Mouse (Mus musculus) CH12.LX (cell line): Measurements from ENCODE around the gene Fcf1. TPM values are rescaled to one million over a fixed set of nuclear protein-coding genes. Genes with fewer than 3 reads are reported as not detected.

Experiments
- DNase-seq: peaks from one replicate; pipeline ENCODE4 v3.0.0-alpha.2; 2013; ENCODE audit errors: extremely low read depth
- H3K27ac ChIP-seq: 2 replicates; pipeline ENCODE4 v1.5.1; 2012; ENCODE audit warnings: low read depth, mild to moderate bottlenecking, control low read depth, moderate library complexity; ENCODE audit not compliant: insufficient read depth
- H3K27me3 ChIP-seq: replicated peaks from 2 replicates; pipeline ENCODE3; 2012; ENCODE audit warnings: inconsistent platforms
- H3K36me3 ChIP-seq, 2 experiments: replicated peaks in 1 of 2; 2 replicates each; pipeline versions ENCODE3 to v1.6.1; 2012; ENCODE audit warnings: inconsistent platforms in 1 of 2, low read length in 1 of 2, mild to moderate bottlenecking in 1 of 2, mixed read lengths in 1 of 2, moderate library complexity in 1 of 2; ENCODE audit not compliant: control insufficient read depth in 1 of 2, insufficient read depth in 1 of 2
- H3K4me1 ChIP-seq, 2 experiments: 2 replicates each; pipeline ENCODE4 v1.6.1; 2012; ENCODE audit warnings: inconsistent platforms in 1 of 2, moderate library complexity in 1 of 2; ENCODE audit not compliant: insufficient read depth in 2 of 2, control insufficient read depth in 1 of 2
- H3K4me2 ChIP-seq: 2 replicates; pipeline ENCODE4 v1.6.1; 2012; ENCODE audit warnings: low read depth, mild to moderate bottlenecking, control low read depth; ENCODE audit not compliant: poor library complexity, insufficient read depth, severe bottlenecking
- H3K4me3 ChIP-seq, 3 experiments: fragments of 150-350 bp in 1 of 3; sonication (generic) in 1 of 3; replicated peaks in 1 of 3; 2 replicates each; pipeline versions ENCODE3 to v1.5.1; 2011 to 2012; ENCODE audit warnings: low read depth in 2 of 3, low read length in 2 of 3, mild to moderate bottlenecking in 2 of 3, moderate library complexity in 2 of 3, control low read depth in 1 of 3, improper control_type of control experiment in 1 of 3, inconsistent platforms in 1 of 3, mixed read lengths in 1 of 3; ENCODE audit not compliant: poor library complexity in 1 of 3
- H3K79me2 ChIP-seq: replicated peaks from 2 replicates; pipeline ENCODE4 v1.6.1; 2012; ENCODE audit warnings: mild to moderate bottlenecking, moderate library complexity; ENCODE audit not compliant: control insufficient read depth, poor library complexity, insufficient read depth, severe bottlenecking; ENCODE audit errors: extremely low read depth
- H3K9ac ChIP-seq: 2 replicates; pipeline ENCODE4 v1.6.1; 2012; ENCODE audit warnings: low read depth, mild to moderate bottlenecking, control low read depth, moderate library complexity; ENCODE audit not compliant: insufficient read depth
- H3K9me3 ChIP-seq: replicated peaks from 2 replicates; pipeline ENCODE3; 2012; ENCODE audit warnings: low read length, inconsistent platforms, mixed read lengths
- BHLHE40 ChIP-seq: IDR thresholded peaks from 2 replicates; pipeline ENCODE4 v1.6.1; 2011; ENCODE audit warnings: mild to moderate bottlenecking, low read depth, low read length, improper control_type of control experiment
- CHD1 ChIP-seq: IDR thresholded peaks from 2 replicates; pipeline ENCODE4 v1.6.1; 2012; ENCODE audit warnings: low read depth, low read length, improper control_type of control experiment, inconsistent platforms
- CHD2 ChIP-seq: IDR thresholded peaks from 2 replicates; pipeline ENCODE4 v1.6.1; 2011; ENCODE audit warnings: low read length, improper control_type of control experiment
- E2F4 ChIP-seq: IDR thresholded peaks from 2 replicates; pipeline ENCODE4 v1.6.1; 2011; ENCODE audit warnings: low read depth, low read length, improper control_type of control experiment; ENCODE audit not compliant: insufficient replicate concordance
- EP300 ChIP-seq: IDR thresholded peaks from 2 replicates; pipeline ENCODE4 v1.6.1; 2011; ENCODE audit warnings: low read length, improper control_type of control experiment
- ETS1 ChIP-seq: conservative IDR thresholded peaks from 2 replicates; pipeline ENCODE4 v1.6.1; 2012; ENCODE audit warnings: low read depth, mild to moderate bottlenecking, inconsistent platforms, low read length, improper control_type of control experiment, moderate library complexity
- HCFC1 ChIP-seq: IDR thresholded peaks from 2 replicates; pipeline ENCODE4 v1.6.1; 2012; ENCODE audit warnings: low read depth, mild to moderate bottlenecking, inconsistent platforms, low read length, improper control_type of control experiment
- IRF4 ChIP-seq: IDR thresholded peaks from 2 replicates; pipeline ENCODE4 v1.6.1; 2014; ENCODE audit warnings: low read depth, mild to moderate bottlenecking, inconsistent platforms, low read length, improper control_type of control experiment
- JUND ChIP-seq: conservative IDR thresholded peaks from 2 replicates; pipeline ENCODE4 v1.6.1; 2011; ENCODE audit warnings: low read depth, low read length, improper control_type of control experiment
- KAT2A ChIP-seq: IDR thresholded peaks from 2 replicates; pipeline ENCODE4 v1.6.1; 2012; ENCODE audit warnings: low read length, improper control_type of control experiment, inconsistent platforms; ENCODE audit not compliant: insufficient replicate concordance
- MAFK ChIP-seq: IDR thresholded peaks from 2 replicates; pipeline ENCODE4 v1.6.1; 2011; ENCODE audit warnings: low read length, improper control_type of control experiment; ENCODE audit not compliant: insufficient replicate concordance
- MAX ChIP-seq: IDR thresholded peaks from 2 replicates; pipeline ENCODE4 v1.6.1; 2011; ENCODE audit warnings: low read length, improper control_type of control experiment
- MEF2A ChIP-seq: IDR thresholded peaks from 2 replicates; pipeline ENCODE4 v1.6.1; 2014; ENCODE audit warnings: low read depth, mild to moderate bottlenecking, inconsistent platforms, low read length, improper control_type of control experiment, borderline replicate concordance
- MYC ChIP-seq: IDR thresholded peaks from 2 replicates; pipeline ENCODE4 v1.6.1; 2011; ENCODE audit warnings: low read depth, mild to moderate bottlenecking, improper control_type of control experiment, low read length
- NRF1 ChIP-seq: IDR thresholded peaks from 2 replicates; pipeline ENCODE4 v1.6.1; 2014; ENCODE audit warnings: low read depth, mild to moderate bottlenecking, inconsistent platforms, low read length, improper control_type of control experiment, moderate library complexity
- PAX5 ChIP-seq: IDR thresholded peaks from 2 replicates; pipeline ENCODE4 v1.6.1; 2012; ENCODE audit warnings: low read length, inconsistent platforms, mixed read lengths
- POLR2AphosphoS2 ChIP-seq: IDR thresholded peaks from 2 replicates; pipeline ENCODE4 v1.6.1; 2011; ENCODE audit warnings: low read depth, low read length, improper control_type of control experiment
- RCOR1 ChIP-seq: conservative IDR thresholded peaks from 2 replicates; pipeline ENCODE4 v1.6.1; 2012; ENCODE audit warnings: low read depth, mild to moderate bottlenecking, inconsistent platforms, low read length, improper control_type of control experiment
- SIN3A ChIP-seq: IDR thresholded peaks from 2 replicates; pipeline ENCODE4 v1.6.1; 2012; ENCODE audit warnings: low read length, improper control_type of control experiment, inconsistent platforms
- SMC3 ChIP-seq: IDR thresholded peaks from 2 replicates; pipeline ENCODE4 v1.6.1; 2011; ENCODE audit warnings: low read depth, low read length, improper control_type of control experiment
- TBP ChIP-seq: conservative IDR thresholded peaks from 2 replicates; pipeline ENCODE4 v1.6.1; 2011; ENCODE audit warnings: low read depth, low read length, improper control_type of control experiment
- UBTF ChIP-seq: IDR thresholded peaks from 2 replicates; pipeline ENCODE4 v1.6.1; 2012; ENCODE audit warnings: low read depth, mild to moderate bottlenecking, inconsistent platforms, low read length, improper control_type of control experiment, moderate library complexity
- USF2 ChIP-seq: conservative IDR thresholded peaks from 2 replicates; pipeline ENCODE4 v1.6.1; 2011; ENCODE audit warnings: low read depth, low read length, improper control_type of control experiment
- ZC3H11A ChIP-seq: IDR thresholded peaks from 2 replicates; pipeline ENCODE4 v1.6.1; 2012; ENCODE audit warnings: low read depth, mild to moderate bottlenecking, inconsistent platforms, low read length, improper control_type of control experiment
- ZMIZ1 ChIP-seq: IDR thresholded peaks from 2 replicates; pipeline ENCODE4 v1.6.1; 2012; ENCODE audit warnings: low read depth, mild to moderate bottlenecking, inconsistent platforms, low read length, improper control_type of control experiment
- ZNF384 ChIP-seq: IDR thresholded peaks from 2 replicates; pipeline ENCODE4 v1.6.1; 2012; ENCODE audit warnings: low read depth, low read length, improper control_type of control experiment, inconsistent platforms
- dilution Hi-C: fragments of 300-500 bp; cut with MboI; formaldehyde crosslinking; loops from 2 replicates; pipeline ENCODE4 v1.14.3; 2020; ENCODE audit warnings: low sequenced_read_pairs; ENCODE audit not compliant: extremely low pct_unique_long_range_greater_than_20kb, extremely low pct_ligation_motif_present
- in situ Hi-C: fragments of 300-500 bp; cut with MboI; formaldehyde crosslinking; loops from 3 replicates; pipeline ENCODE4 v1.14.3; 2019; ENCODE audit warnings: low sequenced_read_pairs, low pct_ligation_motif_present, low pct_unique_long_range_greater_than_20kb, mixed read lengths
- polyA plus RNA-seq: library from polyadenylated mRNA; unstranded; fragments of >175 nt; gene quantifications from 2 replicates; pipeline ENCODE4 v1.2.1, GENCODE M21; 2012; ENCODE audit warnings: low read depth; ENCODE audit not compliant: insufficient read length
- total RNA-seq, 2 experiments: library from RNA; depleted of rRNA; stranded (reverse); fragments of 300-350 nt in 1 of 2; fragments of >200 nt in 1 of 2; gene quantifications; 2 replicates each; pipeline ENCODE4 v1.2.3; 2012 to 2014

Gene Fcf1
- total and polyA plus RNA-seq, 3 experiments = 152 to 273 (median 265) TPM

- no peak overlapping the region for H3K4me2 ChIP-seq
- peaks cover 48% of the 10 kb centered on the region for H3K79me2 ChIP-seq
- H3K36me3 ChIP-seq = peaks cover 2 to 53% of the 10 kb centered on the region in 2 experiments
- H3K9ac ChIP-seq = no peak overlapping the region
- H3K4me1 ChIP-seq = peaks cover 3 to 6% of the 10 kb centered on the region in 2 experiments; a peak in 2 of 4 replicates
- H3K27me3 ChIP-seq = no peaks in the 10 kb centered on the region
- H3K4me3 ChIP-seq = no peak overlapping the region
- dilution Hi-C loops = no loop called here
- in situ Hi-C loops = no loop called here
- no peak for DNase-seq
- H3K27ac ChIP-seq = no peak overlapping the region
- H3K9me3 ChIP-seq = no peaks in the 10 kb centered on the region
- TF ChIP-seq ETS1 (no peak), KAT2A (no peak), RCOR1 (no peak), JUND (no peak), NRF1 (no peak), SIN3A (no peak), PAX5 (no peak), BHLHE40 (no peak), SMC3 (no peak), TBP (no peak), MAX (no peak), ZNF384 (no peak), CHD2 (no peak), MAFK (no peak), EP300 (no peak), USF2 (no peak), MYC (no peak), ZC3H11A (no peak)
- TF ChIP-seq, all 38 proteins: peak for 0
These were observed 35.5 kb downstream of the Fcf1 start for GRCm38 (mm10) chr12:85006206-85006605.

- H3K4me3 ChIP-seq = no peak overlapping the region
- dilution Hi-C loops = no loop called here
- in situ Hi-C loops = no loop called here
- H3K9me3 ChIP-seq = no peaks in the 10 kb centered on the region
- H3K27ac ChIP-seq = no peak overlapping the region
- peaks cover 3 to 54% of the 10 kb centered on the region in 2 experiments for H3K36me3 ChIP-seq
- peaks cover 42% of the 10 kb centered on the region for H3K79me2 ChIP-seq
- no peak overlapping the region for H3K4me2 ChIP-seq
- DNase-seq = no peak
- H3K4me1 ChIP-seq = peaks cover 3 to 6% of the 10 kb centered on the region in 2 experiments; a peak in 2 of 4 replicates
- no peaks in the 10 kb centered on the region for H3K27me3 ChIP-seq
- H3K9ac ChIP-seq = no peak overlapping the region
- TF ChIP-seq TBP (no peak), ZMIZ1 (no peak), IRF4 (no peak), POLR2AphosphoS2 (no peak), KAT2A (no peak), E2F4 (no peak), CHD1 (no peak), HCFC1 (no peak), UBTF (no peak), ZC3H11A (no peak), SMC3 (no peak), MEF2A (no peak), PAX5 (no peak)
These were observed 36.3 kb downstream of the Fcf1 start for GRCm38 (mm10) chr12:85007021-85007420.
